Mouse (Mus musculus): ENCODE data around the gene Gata5. TPM values are rescaled to one million over a fixed set of nuclear protein-coding genes. Genes with fewer than 3 reads are reported as not detected.

The Gata5 gene
- total RNA-seq (2021): not detected
- long read RNA-seq, experiment 1: 0 reads
- long read RNA-seq, experiment 2: 0 reads

GRCm38 (mm10) chr2:180334551-180334986, at the start of gene Gata5:
Gene Gata5 (minus strand): TSS chr2:180334699.
- no peak for DNase-seq (ENCODE audit: low spot score in 2 of 2)

GRCm38 (mm10) chr2:180376730-180377129, 42.2 kb upstream of the Gata5 start:
- no peak for DNase-seq (ENCODE audit: low spot score in 2 of 2)

- no peak for DNase-seq (ENCODE audit: low spot score in 2 of 2)
These were observed 38.8 kb upstream of the Gata5 start for GRCm38 (mm10) chr2:180373256-180373655.

GRCm38 (mm10) chr2:180368359-180368758, 33.9 kb upstream of the Gata5 start:
- DNase-seq (ENCODE audit: low spot score in 2 of 2): no peak

- DNase-seq (ENCODE audit: low spot score in 2 of 2): no peak
These were observed 32.9 kb upstream of the Gata5 start for GRCm38 (mm10) chr2:180367350-180367749.

GRCm38 (mm10) chr2:180363434-180363720, 28.9 kb upstream of the Gata5 start:
- no peak for DNase-seq (ENCODE audit: low spot score in 2 of 2)

- no peak for DNase-seq (ENCODE audit: low spot score in 2 of 2)
These were observed 28.3 kb upstream of the Gata5 start for GRCm38 (mm10) chr2:180362585-180363433.

GRCm38 (mm10) chr2:180359062-180359461, 24.6 kb upstream of the Gata5 start:
- DNase-seq (ENCODE audit: low spot score in 2 of 2): peak in 1 of 2 experiments; percentile 15

- DNase-seq (ENCODE audit: low spot score in 2 of 2): peak; percentile 51 to 66
These were observed 18.8 kb upstream of the Gata5 start for GRCm38 (mm10) chr2:180353338-180353737.

- no peak for DNase-seq (ENCODE audit: low spot score in 2 of 2)
These were observed 16.2 kb upstream of the Gata5 start for GRCm38 (mm10) chr2:180350700-180351099.

GRCm38 (mm10) chr2:180346820-180347497, 12.5 kb upstream of the Gata5 start:
- DNase-seq (ENCODE audit: low spot score in 2 of 2): peak; percentile 77 to 83

GRCm38 (mm10) chr2:180343092-180343491, 8.6 kb upstream of the Gata5 start:
- DNase-seq (ENCODE audit: low spot score in 2 of 2): no peak

GRCm38 (mm10) chr2:180342189-180342588, 7.7 kb upstream of the Gata5 start:
- no peak for DNase-seq (ENCODE audit: low spot score in 2 of 2)

GRCm38 (mm10) chr2:180341229-180341628, 6.7 kb upstream of the Gata5 start:
- DNase-seq (ENCODE audit: low spot score in 2 of 2): no peak

- no peak for DNase-seq (ENCODE audit: low spot score in 2 of 2)
These were observed 5.4 kb upstream of the Gata5 start for GRCm38 (mm10) chr2:180339886-180340285.

- no peak for DNase-seq (ENCODE audit: low spot score in 2 of 2)
These were observed 535 bp downstream of the Gata5 start for GRCm38 (mm10) chr2:180333778-180334550.

- no peak for DNase-seq (ENCODE audit: low spot score in 2 of 2)
These were observed 5.0 kb downstream of the Gata5 start for GRCm38 (mm10) chr2:180329466-180329865.

GRCm38 (mm10) chr2:180322674-180323355, 11.7 kb downstream of the Gata5 start:
- no peak for DNase-seq (ENCODE audit: low spot score in 2 of 2)

- no peak for DNase-seq (ENCODE audit: low spot score in 2 of 2)
These were observed 14.3 kb downstream of the Gata5 start for GRCm38 (mm10) chr2:180320216-180320615.

GRCm38 (mm10) chr2:180317591-180317990, 16.9 kb downstream of the Gata5 start:
- no peak for DNase-seq (ENCODE audit: low spot score in 2 of 2)

GRCm38 (mm10) chr2:180314292-180314691, 20.2 kb downstream of the Gata5 start:
- no peak for DNase-seq (ENCODE audit: low spot score in 2 of 2)
